Mouse (Mus musculus) 416B (cell line): ENCODE data around the gene Slit2.
A peak's percentile ranks its signal among the peaks of the same experiment; 100 is the strongest.

Source experiments
- DNase-seq: peaks from one replicate; pipeline ENCODE4 v3.0.0; 2011; ENCODE audit warnings: low read depth

The Slit2 gene

DNA sequence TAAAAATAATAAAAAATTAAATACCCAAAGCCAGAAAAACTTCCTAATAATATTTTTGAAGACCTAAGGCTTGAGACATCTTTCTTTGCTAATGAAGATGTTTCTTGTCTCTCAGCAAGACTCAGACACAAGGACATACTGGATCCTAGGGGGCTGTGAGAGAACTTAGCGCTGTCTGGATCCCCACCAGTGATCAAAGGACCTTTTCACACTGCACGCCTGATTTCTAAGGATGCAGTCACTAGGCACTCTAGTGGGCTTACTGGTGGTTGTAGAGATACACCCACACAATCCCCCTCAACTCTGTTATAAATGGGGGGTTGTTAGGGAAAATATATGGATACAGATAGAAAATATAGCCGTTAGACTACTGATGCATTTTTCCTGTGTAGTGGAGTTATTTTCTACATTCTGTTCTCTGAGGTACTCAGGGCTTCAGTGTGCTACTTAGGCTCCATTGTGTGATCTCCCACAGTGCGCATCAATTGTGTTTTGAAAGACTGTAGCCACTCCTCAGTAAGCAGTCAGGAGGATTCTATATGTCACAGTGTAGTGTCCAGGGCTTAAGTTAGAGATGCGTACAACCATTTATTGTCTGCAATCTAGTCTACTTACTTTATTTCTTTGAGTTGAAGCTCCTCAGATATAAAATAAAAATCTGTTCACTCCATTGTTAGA is 67.8 kb downstream of the Slit2 start:
- no peak for DNase-seq

- no peak for DNase-seq
Measured at GRCm38 (mm10) chr5:48058612-48059011, 75.7 kb downstream of the Slit2 start.

- DNase-seq, result no peak
Measured at GRCm38 (mm10) chr5:48060715-48061114, 77.8 kb downstream of the Slit2 start.

GRCm38 (mm10) chr5:48078730-48079129 is 95.8 kb downstream of the Slit2 start:
- no peak for DNase-seq

DNA sequence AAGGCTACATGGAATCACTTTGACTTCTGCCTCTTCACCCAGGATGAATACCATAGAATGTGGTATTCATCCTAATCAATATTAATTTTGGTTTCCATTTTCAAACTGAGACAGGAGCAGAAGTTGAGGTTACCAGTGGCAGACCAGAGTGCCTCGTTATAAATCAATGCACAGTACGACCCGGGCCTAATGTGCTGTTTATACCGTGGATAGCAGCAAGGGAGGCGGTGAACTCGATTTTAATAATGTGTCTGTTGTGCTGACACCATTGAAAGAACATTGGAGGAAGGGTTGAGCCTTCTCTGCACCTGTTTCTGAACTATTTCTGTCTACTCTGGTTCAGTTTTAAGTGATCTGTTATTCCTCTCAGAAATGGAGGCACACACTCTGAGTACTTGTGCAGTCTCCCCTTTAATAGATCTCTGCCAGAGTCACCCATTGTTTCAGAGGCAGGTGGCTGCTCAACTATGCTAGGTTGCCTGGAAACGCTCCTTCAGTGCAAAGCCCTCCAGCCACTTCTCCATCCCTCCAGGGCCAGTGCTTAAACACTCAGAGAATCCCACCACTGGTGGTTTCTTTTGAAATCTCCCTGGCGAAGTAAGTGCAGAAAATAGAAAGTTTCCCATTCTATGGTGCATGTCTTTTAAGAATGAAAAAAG is 98.4 kb downstream of the Slit2 start:
- no peak for DNase-seq

GRCm38 (mm10) chr5:48113400-48113799 is 130.5 kb downstream of the Slit2 start:
- DNase-seq, result peak; percentile 26

- DNase-seq, result no peak
Measured at GRCm38 (mm10) chr5:48114969-48115537, 132.1 kb downstream of the Slit2 start.

DNA sequence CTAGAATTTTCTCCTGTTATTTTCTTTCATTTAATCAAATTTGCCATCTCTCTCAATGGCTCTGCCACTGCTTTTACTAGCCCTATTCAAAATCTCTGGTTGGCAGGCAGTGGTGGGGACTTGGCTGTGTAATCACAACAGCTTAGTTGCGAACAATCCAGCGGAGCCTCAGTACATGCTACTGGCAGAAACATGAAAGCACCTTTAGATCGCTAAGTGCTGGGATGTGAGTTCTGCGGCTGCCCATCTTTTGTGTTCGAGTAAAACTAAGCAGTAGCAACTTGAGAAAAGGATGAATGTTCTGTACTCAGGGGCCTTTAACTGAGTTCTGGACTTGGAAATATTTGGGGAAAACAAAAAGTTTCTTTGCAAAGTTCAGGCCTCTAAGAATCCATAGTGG is 139.7 kb downstream of the Slit2 start:
- no peak for DNase-seq

DNA sequence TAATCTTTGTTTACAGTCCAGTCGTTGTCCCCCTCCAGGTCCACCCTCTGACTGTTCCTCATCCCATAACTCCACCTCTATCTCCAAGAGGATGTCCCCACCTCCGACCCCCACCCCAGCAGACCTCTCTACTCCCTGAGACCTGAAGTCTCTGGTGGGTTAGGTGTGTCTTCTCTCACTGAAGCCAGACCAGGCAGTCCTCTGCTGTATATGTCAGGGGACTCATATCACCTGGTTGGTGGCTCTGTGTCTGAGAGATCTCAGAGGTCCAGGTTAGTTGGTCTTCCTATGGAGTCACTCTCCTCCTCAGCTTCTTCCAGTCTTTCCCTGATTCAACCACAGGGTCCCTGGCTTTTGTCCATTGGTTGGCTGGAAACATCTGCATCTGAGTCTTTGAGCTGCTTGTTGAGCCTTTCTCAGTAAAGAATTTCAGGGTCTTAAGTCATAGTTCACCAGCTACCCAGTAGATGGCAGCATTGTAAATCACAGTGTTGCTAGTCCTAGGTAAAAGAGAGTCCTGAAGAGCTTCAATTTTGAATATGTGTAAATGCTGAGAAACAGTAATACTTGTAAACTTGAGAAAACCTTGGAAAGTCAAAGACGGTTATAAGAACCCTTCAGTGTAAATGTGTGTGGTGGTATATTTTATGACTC is 143.0 kb downstream of the Slit2 start:
- DNase-seq, result peak; percentile 72

- DNase-seq, result no peak
Measured at GRCm38 (mm10) chr5:48129981-48130380, 147.0 kb downstream of the Slit2 start.

DNA sequence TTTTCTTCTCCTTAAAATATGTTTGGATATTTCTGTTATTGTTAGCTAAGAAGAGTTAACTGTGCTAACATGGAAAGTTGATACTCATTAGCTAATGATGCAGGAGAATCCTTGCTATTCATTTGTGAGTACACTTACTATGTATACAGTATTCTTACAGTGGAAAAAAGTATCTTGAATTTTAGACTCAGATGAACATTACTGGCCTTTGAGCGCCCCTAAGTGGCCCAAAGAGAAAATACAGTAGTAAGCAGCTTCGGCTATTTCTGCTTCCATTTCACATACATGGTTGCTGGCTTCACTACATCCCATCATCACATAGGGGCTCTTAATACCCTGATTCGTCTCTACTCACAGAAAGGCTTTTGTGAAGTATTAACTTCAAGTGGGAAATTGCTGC is 153.6 kb downstream of the Slit2 start:
- peak; percentile 65 for DNase-seq

DNA sequence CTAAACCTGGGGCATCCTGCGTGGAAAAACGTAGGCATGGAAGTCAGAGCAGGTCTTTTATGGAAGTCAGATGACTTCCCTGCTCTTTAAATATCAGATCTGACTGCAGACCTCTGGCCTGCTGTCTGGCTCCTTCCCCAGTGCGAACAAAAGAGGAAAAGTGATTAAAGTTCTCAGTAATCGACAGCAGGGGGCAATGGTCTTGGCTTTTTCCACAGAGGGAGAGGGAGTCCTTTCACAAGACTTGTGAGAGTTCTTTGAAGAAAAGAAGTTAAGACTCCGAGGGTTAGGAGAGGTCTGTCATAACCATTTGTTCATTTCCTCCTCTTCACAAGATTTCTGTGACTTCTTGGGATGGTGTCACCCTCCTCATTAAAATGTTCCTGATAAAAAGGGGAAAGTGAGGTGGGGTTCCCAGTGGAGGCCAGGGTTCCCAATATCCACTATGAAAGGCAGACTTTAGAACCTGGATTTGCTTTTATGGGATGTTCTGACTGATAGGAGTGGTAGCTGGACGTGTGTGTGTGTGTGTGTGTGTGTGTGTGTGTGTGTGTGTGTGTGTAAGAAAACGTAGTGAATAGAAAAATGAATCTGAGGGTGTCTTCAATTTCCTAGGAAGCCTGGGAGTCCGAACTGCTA is 156.0 kb downstream of the Slit2 start:
- peak; percentile 67 for DNase-seq

GRCm38 (mm10) chr5:48139488-48139862 is 156.5 kb downstream of the Slit2 start:
- no peak for DNase-seq

DNA sequence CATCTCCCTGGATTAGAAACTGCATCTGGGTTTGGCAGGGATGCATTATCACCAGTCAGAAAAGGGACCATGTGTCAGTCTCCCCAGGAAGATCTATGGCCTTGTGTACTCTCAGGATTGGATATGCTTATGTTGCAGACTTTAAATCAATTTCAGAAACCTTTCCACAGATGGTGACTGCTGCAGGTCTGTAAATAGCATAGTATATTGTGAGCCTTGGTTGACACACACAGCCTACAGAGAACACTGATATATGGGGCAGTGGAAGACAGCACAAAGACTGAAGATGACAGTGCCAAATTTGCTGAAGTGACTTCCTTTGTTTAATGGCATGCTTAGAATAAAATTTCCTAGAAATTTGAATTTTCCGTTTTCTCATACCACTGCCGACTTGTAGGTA is 163.1 kb downstream of the Slit2 start:
- no peak for DNase-seq

DNA sequence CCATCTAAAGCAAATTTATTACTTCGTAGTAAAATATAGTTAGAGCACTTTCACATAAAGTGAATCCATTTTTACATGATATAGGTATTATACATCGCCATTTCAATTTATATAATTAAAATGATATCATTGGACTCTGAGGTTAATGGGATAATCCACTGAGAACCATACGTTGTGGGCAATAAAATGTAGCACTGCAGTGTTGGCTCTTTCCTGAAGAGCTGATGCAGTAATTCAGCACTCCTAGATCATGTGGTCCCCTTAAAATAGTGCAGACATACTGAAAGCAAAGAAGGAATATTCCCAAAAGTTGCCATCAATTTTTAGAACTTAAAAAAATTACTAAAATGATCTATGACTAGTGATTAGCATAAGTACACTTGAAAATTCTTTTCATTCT is 177.9 kb downstream of the Slit2 start:
- no peak for DNase-seq

GRCm38 (mm10) chr5:48181646-48182302 is 198.8 kb downstream of the Slit2 start:
- peak; percentile 6 for DNase-seq

DNA sequence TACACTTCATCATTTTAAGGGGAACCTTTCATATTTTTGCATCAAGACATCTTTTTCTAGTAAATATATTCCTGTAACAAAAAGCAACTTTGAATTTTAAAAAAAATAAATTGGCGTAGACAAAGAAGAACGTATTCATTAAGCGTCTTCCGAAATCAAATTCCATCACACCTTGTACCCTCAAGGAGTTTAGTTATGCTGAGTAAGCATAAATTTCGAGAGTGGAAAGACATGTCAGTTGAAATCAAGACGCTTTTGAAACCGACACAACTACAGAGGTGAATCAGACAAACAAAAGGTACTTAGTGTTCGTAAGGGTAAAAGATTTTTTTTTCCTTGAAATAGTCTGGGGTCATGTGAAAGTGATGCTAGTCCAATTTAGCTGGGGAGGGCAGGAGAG is 201.4 kb downstream of the Slit2 start:
- no peak for DNase-seq

- no peak for DNase-seq
Measured at GRCm38 (mm10) chr5:48187819-48188218, 204.9 kb downstream of the Slit2 start.

DNA sequence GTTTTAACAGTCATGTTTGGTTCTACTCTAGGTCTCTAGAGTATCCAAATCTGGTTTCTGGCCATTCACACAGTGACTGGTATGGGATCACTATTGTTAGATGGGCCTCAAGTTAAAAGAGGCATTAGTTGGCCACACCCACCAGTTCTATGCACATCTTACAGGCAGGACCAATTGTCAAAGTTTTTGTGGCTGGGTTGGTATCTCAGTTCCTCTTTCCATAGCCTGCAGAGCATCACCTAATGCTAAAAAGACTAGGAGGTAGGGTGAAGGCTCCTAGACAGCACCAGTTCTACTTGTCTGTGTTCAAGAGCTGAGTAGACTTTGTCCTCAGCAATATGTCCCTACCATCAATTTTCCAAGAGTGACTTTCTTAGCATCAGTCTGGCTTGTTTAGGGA is 216.4 kb downstream of the Slit2 start:
- DNase-seq, result no peak

DNA sequence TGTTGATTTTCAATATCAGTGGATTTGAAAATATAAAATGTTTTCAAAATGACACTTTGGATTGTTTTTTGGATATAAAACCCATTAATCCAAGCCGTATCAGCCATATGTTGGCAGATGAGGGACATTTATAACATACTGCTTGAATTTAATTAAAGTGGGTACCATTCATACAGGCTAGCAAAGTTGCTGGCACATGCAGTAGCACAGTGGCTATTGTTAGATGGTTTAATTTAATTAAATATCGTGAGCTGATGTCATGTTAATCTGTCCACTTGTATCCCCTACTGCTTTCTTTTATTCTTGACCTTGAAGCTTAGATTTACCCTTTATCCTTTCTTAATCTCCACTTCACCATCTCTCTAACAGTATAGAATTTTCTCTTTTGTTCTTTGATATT is 232.3 kb downstream of the Slit2 start:
- no peak for DNase-seq

- no peak for DNase-seq
Measured at GRCm38 (mm10) chr5:48219624-48220155, 236.8 kb downstream of the Slit2 start.

DNA sequence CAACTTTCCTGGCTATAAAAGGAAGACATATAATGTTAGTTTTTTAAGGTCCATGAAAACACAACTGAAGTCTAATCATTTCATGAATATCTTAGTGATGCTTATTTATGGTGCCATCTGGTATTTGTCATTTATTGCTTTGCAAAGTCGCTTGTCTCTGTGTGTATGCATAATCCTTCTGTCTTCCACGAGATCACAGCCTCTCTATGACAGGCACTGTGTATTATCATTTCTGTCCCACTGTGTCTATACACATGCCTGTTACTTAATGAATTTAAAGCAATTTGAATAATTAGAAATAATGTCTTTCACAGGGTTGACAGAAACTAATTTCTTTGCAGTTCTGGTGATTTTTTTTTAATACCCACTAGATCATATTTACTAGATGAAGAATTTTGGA is 242.6 kb downstream of the Slit2 start:
- no peak for DNase-seq
